Mouse (Mus musculus) neutrophil, adult 83 days (primary cell): ENCODE results near the gene Nyx. TPM values are rescaled to one million over a fixed set of nuclear protein-coding genes. Genes with fewer than 3 reads are reported as not detected.

Source experiments
- total RNA-seq, 2 experiments: library from RNA; stranded (reverse); gene quantifications; one replicate each; pipeline ENCODE4 v1.2.4; 2023

Gene Nyx
- total RNA-seq = under 1 TPM; 0.07 to 0.20 TPM

DNA sequence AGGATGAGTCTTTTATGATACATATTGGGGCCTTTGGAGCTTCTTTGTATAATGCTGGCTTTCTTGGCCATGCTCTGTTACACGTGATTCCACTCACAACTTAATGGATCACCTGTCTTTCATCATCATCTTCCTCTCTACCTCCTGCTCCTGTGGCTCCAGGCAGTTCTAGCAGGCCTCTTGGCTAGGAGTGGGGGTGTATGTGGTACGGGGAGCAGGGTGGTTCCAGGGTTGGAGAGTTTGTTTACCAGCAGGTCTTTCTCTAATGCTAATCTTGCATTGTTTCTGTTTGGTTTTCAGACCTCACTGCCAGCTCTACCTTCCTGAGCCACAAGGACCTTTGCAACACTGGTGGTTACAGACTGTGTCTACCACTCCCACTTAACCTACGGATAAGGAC, at the start of gene Nyx:
Gene Nyx, plus strand, starts transcription at position 301 of the 400 bp plus-strand sequence.

Other genes with a start within 250 kb of the Nyx start
- 100 to 1,000 TPM; 461 to 497 TPM for gene Ddx3x, start 185.1 kb upstream of the Nyx start, total RNA-seq
- under 1 TPM; 0.57 to 0.68 TPM for gene Gpr34, start 166.0 kb downstream of the Nyx start, total RNA-seq
- not detected for gene Gpr82, start 195.3 kb downstream of the Nyx start, total RNA-seq